Mouse (Mus musculus) liver, embryonic 13.5 days (tissue): ENCODE measurements around the gene Rgs12. TPM values are rescaled to one million over a fixed set of nuclear protein-coding genes. Genes with fewer than 3 reads are reported as not detected.

Source experiments
- microRNA-seq: library from miRNA; unstranded; fragments of <30 nt; microRNA quantifications from one replicate; pipeline ENCODE4, GENCODE M21; 2016
- polyA plus RNA-seq: library from polyadenylated mRNA; unstranded; fragments of >200 nt; fragmentation: Nextera tagmentation; extraction: Ambion mirVana; gene quantifications from 2 replicates; pipeline ENCODE4 v1.2.1, GENCODE M21; 2015

Gene Rgs12
- polyA plus RNA-seq, 1 experiment from 2014 or later = 21.7 TPM

Small RNA genes lying within 50 kb of the gene (microRNA-seq; reads per million reads assigned to microRNA genes)
- gene Mir3097 = 6.5 reads per million, percentile 16 among the genes with 10 or more reads in this experiment

Other genes starting within 250 kb of the Rgs12 start
- 4.8 and 4.9 TPM in 2 replicates for gene Htt, start 187.7 kb upstream of the Rgs12 start, polyA plus RNA-seq
- gene Msantd1, start 41.4 kb upstream of the Rgs12 start, polyA plus RNA-seq = 0.17 and 0.24 TPM in 2 replicates
- 51.6 and 53.5 TPM in 2 replicates for gene Hgfac, start 92.1 kb downstream of the Rgs12 start, polyA plus RNA-seq
- gene Dok7, start 107.3 kb downstream of the Rgs12 start, polyA plus RNA-seq = 0.13 and 0.16 TPM in 2 replicates
- gene Lrpap1, start 156.3 kb downstream of the Rgs12 start, polyA plus RNA-seq = 64.0 and 76.5 TPM in 2 replicates